Mouse (Mus musculus) MEL (cell line): ENCODE measurements around the gene Il1r2.

Source experiments
- CTCF ChIP-seq, 3 experiments: IDR thresholded peaks in 2 of 3; conservative IDR thresholded peaks in 1 of 3; 2 replicates each; pipeline ENCODE4 v1.5.1; 2011 to 2012; ENCODE audit warnings: low read length in 3 of 3, low read depth in 2 of 3, mild to moderate bottlenecking in 2 of 3, improper control_type of control experiment in 1 of 3, inconsistent platforms in 1 of 3, mixed read lengths in 1 of 3, moderate library complexity in 1 of 3; ENCODE audit not compliant: control insufficient read depth in 1 of 3, insufficient read depth in 1 of 3, poor library complexity in 1 of 3, severe bottlenecking in 1 of 3
- EP300 ChIP-seq, 2 experiments: IDR thresholded peaks; 2 replicates each; pipeline ENCODE4 v1.6.1; 2011; ENCODE audit warnings: improper control_type of control experiment in 2 of 2, low read length in 2 of 2, low read depth in 1 of 2, mild to moderate bottlenecking in 1 of 2
- GATA1 ChIP-seq: IDR thresholded peaks from 2 replicates; pipeline ENCODE4 v1.6.1; 2011; ENCODE audit warnings: low read depth, low read length, improper control_type of control experiment
- MYC ChIP-seq: IDR thresholded peaks from 2 replicates; pipeline ENCODE4 v1.6.1; 2011; ENCODE audit warnings: low read depth, mild to moderate bottlenecking, low read length, improper control_type of control experiment, moderate library complexity
- POLR2A ChIP-seq, 2 experiments: IDR thresholded peaks; 2 replicates each; pipeline ENCODE4 v1.6.1; 2011 to 2012; ENCODE audit warnings: low read length in 2 of 2, mild to moderate bottlenecking in 2 of 2, control low read depth in 1 of 2, improper control_type of control experiment in 1 of 2, low read depth in 1 of 2, moderate library complexity in 1 of 2; ENCODE audit not compliant: control insufficient read depth in 1 of 2, insufficient read depth in 1 of 2, poor library complexity in 1 of 2
- POLR2AphosphoS2 ChIP-seq: IDR thresholded peaks from 2 replicates; pipeline ENCODE4 v1.6.1; 2011; ENCODE audit warnings: low read length, improper control_type of control experiment
- POLR2AphosphoS5 ChIP-seq: IDR thresholded peaks from 2 replicates; pipeline ENCODE4 v1.6.1; 2012; ENCODE audit warnings: low read depth, borderline replicate concordance, mild to moderate bottlenecking, inconsistent platforms, low read length, moderate library complexity, mixed read lengths
- SIN3A ChIP-seq: IDR thresholded peaks from 2 replicates; pipeline ENCODE4 v1.6.1; 2012; ENCODE audit warnings: low read length, improper control_type of control experiment, inconsistent platforms
- TCF12 ChIP-seq: IDR thresholded peaks from 2 replicates; pipeline ENCODE4 v1.6.1; 2014; ENCODE audit warnings: low read depth, mild to moderate bottlenecking, inconsistent platforms, low read length, improper control_type of control experiment, moderate library complexity
- USF1 ChIP-seq: IDR thresholded peaks from 2 replicates; pipeline ENCODE4 v1.6.1; 2014; ENCODE audit warnings: low read depth, mild to moderate bottlenecking, inconsistent platforms, low read length, improper control_type of control experiment, moderate library complexity

DNA sequence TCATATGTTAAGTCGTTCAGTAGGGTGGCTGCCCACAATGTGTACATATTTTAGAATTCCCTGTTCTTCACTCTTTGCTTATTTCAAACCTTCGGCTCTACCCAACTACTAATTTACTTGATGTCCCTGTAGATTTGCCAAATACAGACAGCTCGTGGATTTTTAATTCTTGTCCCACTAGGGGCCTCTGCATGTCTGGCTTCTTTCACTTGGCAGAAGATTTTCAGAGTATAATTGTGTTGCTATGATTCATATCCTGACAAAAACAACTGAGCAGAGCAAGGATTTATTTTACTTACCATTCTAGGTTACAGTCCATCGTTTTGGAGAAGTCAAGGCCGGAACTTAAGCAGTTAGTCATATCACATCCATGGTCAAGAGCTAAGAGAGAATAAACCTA, 20.8 kb upstream of the Il1r2 start:
- TF ChIP-seq TCF12 (no peak), SIN3A (no peak), POLR2A (IDR thresholded peaks at IDR 0.05; ENCODE audit: control insufficient read depth in 1 of 2, insufficient read depth in 1 of 2, low read depth in 1 of 2, low read length in 2 of 2, poor library complexity in 1 of 2) (no peak), POLR2AphosphoS5 (no peak), EP300 (IDR thresholded peaks at IDR 0.05; ENCODE audit: low read depth in 1 of 2, low read length in 2 of 2) (no peak), POLR2AphosphoS2 (no peak), MYC (no peak), CTCF (IDR thresholded peaks at IDR 0.05 in 2 of 3, conservative IDR thresholded peaks at IDR 0.05 in 1 of 3; ENCODE audit: control insufficient read depth in 1 of 3, insufficient read depth in 1 of 3, low read depth in 2 of 3, low read length in 3 of 3, poor library complexity in 1 of 3, severe bottlenecking in 1 of 3) (no peak), USF1 (no peak), GATA1 (no peak)
